Mouse (Mus musculus): ENCODE data around the gene Crhr1. TPM values are rescaled to one million over a fixed set of nuclear protein-coding genes. Genes with fewer than 3 reads are reported as not detected.
"Not testable (repeated sequence)": the region's sequence is repeated elsewhere in the genome, so short reads cannot be mapped to it uniquely, and the experiment has no call there.

Crhr1 gene
- polyA plus RNA-seq, 1 experiment: not detected

DNA sequence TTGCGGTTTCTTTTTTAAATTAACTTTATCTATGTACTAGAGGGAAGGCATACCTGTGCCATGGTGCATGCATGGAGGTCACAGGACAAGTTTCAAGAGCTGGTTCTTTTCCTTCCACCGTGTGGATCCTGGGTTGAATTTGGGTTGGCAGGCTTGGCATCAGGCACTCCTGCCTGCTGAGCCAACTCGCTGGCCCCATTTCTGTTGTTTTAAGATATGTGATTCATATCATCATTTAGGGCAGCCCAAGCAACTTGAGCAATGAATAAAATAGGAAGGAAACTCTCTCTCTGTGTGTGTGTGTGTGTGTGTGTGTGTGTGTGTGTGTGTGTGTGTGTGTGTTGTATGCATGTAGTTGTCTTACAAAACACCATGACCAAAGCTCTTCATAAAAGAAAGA is 49.5 kb downstream of the Crhr1 start:
- no peak for DNase-seq (ENCODE audit: low read depth, low spot score)
- WGBS: 66% methylated on average over 3 of the region's 3 CpGs

DNA sequence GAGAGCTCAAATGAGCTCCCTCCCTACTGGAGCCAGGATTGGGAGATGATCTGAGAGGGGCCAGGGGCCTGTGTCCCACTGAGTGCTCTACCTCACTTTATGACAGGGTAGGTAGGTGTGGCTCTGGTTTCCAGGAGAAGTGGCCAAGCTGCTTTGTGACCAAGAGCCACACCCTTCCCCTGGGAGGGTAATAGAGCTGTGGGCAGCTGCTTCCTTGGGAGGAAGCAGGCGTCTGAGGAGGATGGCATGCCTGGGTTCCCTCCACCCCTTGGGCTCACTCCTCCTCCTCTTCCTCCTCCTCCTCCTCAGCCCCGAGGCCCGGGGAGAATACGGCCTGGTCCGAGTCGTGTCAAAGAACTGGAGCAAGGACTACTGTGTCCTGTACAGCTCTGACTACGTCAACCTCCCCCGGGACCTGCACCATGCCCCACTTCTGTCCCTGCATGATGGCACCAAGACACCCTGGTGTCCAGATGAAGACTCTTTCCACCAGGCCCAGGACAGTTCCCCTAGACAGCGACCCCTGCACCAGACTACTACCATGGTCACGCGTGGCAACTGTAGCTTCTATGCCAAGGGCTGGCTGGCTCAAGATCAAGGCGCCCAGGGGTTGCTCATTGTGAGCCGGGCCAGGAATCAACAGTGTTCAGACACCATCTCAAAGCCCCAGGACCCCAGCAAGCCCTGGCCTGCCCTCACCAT is 53.6 kb downstream of the Crhr1 start, which contains the start of gene Sppl2c:
Gene Sppl2c, plus strand, starts transcription at position 193 of the 702 bp plus-strand sequence.
- WGBS: 52% methylated on average over 13 of the region's 13 CpGs
- no peak for DNase-seq (ENCODE audit: low read depth, low spot score)

DNA sequence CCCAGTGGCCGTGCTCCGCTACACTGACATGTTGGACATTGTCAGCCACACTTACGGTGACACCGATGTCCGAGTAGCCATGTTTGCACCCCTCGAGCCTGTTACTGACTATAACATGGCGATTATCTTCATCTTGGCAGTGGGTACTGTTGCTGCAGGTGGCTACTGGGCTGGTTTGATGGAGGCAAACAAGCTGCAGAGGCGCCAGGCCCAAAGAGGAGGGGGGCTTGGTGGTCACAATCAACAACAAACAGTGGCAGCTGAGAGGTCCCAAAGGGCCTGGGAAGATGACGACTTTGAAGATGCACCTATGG is 54.1 kb downstream of the Crhr1 start:
- 89% methylated on average over 9 of the region's 9 CpGs for WGBS
- no peak for DNase-seq (ENCODE audit: low read depth, low spot score)

DNA sequence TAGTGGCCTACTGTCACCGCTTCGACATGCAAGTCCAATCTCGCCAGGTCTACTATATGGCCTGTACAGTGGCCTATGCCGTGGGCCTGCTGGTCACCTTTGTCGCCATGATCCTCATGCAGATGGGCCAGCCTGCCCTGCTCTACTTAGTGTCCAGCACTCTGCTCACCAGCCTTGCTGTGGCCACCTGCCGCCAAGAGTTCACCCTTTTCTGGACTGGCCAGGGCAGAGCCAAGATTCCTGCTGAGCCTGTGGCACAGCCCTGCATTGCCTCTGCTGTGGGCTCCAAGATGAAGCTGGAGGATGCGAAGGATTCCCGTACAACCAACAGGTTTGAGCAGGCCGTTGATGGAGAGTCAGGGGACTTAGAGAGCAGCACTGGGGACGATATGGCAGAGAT is 55.1 kb downstream of the Crhr1 start:
- DNase-seq (ENCODE audit: low read depth, low spot score): no peak
- 92% methylated on average over 10 of the region's 10 CpGs for WGBS

DNA sequence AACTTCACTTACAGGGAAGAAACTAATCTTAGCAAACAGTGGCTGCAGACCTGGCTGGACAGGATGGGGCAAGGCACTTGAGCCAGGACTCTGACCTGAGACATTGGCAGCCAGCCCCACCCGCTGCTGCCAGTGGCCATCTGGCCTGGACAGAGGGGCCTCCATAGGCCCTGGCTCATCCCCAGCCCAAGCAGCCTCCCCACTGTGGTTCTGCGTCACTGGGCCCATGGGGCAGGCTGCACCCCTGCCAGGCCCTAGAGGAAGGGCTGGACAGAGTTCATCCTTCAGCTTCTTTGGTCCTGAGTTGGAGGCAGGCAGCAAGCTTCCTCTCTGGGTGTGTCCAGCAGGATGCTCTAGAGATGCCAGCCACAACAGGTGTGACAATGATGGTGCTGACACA is 57.4 kb downstream of the Crhr1 start:
- 67% methylated on average over 2 of the region's 2 CpGs for WGBS
- DNase-seq (ENCODE audit: low read depth, low spot score): no peak

GRCm38 (mm10) chr11:104195382-104195781 is 62.7 kb downstream of the Crhr1 start:
- WGBS: 75% methylated on average over 11 of the region's 11 CpGs
- DNase-seq (ENCODE audit: low read depth, low spot score): no peak

- 10% methylated on average over 9 of the region's 9 CpGs for WGBS
These were observed 63.1 kb downstream of the Crhr1 start for GRCm38 (mm10) chr11:104195791-104196190.

GRCm38 (mm10) chr11:104197861-104198260 is 65.2 kb downstream of the Crhr1 start:
- no peak for DNase-seq (ENCODE audit: low read depth, low spot score)

More at GRCm38 (mm10) chr11:104195791-104196190, 63.1 kb downstream of the Crhr1 start:
- DNase-seq (ENCODE audit: low read depth, low spot score): peak; percentile 35

GRCm38 (mm10) chr11:104203271-104203670 is 70.6 kb downstream of the Crhr1 start:
- 71% methylated on average over 3 of the region's 3 CpGs for WGBS
- no peak for DNase-seq (ENCODE audit: low read depth, low spot score)

More at GRCm38 (mm10) chr11:104197861-104198260, 65.2 kb downstream of the Crhr1 start:
- 2% methylated on average over 10 of the region's 10 CpGs for WGBS

- no peak for DNase-seq (ENCODE audit: low read depth, low spot score)
- 58% methylated on average over 4 of the region's 4 CpGs for whole genome bisulfite sequencing
These were observed 73.9 kb downstream of the Crhr1 start for GRCm38 (mm10) chr11:104206573-104206972.

GRCm38 (mm10) chr11:104209041-104209440 is 76.4 kb downstream of the Crhr1 start:
- 47% methylated on average over 3 of the region's 3 CpGs for WGBS
- DNase-seq (ENCODE audit: low read depth, low spot score): no peak

- 83% methylated on average over 6 of the region's 6 CpGs for WGBS
- no peak for DNase-seq (ENCODE audit: low read depth, low spot score)
These were observed 78.6 kb downstream of the Crhr1 start for GRCm38 (mm10) chr11:104211251-104211650.

GRCm38 (mm10) chr11:104214128-104214527 is 81.5 kb downstream of the Crhr1 start:
- 95% methylated on average over 5 of the region's 5 CpGs for WGBS
- not testable (repeated sequence) for DNase-seq (ENCODE audit: low read depth, low spot score)

- DNase-seq (ENCODE audit: low read depth, low spot score): no peak
- WGBS: 59% methylated on average over 3 of the region's 3 CpGs
These were observed 85.4 kb downstream of the Crhr1 start for GRCm38 (mm10) chr11:104218075-104218474.

DNA sequence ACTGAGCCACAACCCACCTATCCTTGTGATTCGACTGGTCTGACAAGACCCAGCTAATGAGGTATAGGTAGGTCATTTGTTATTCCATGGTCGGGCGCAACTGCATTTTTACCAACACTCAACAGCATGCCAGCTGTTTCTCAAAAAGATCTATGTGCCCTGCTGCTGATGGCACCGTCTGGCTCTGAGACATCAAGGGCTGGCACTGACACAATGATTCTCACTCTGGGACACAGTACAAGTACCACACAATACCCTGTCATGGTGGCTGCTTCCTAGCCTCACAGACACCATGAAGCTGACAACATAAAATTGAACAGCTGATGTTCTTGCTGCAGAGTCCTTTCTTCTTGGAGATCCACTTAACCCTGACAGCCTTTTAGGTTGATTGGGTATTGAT is 87.6 kb downstream of the Crhr1 start:
- 78% methylated on average over 4 of the region's 4 CpGs for WGBS
- no peak for DNase-seq (ENCODE audit: low read depth, low spot score)

DNA sequence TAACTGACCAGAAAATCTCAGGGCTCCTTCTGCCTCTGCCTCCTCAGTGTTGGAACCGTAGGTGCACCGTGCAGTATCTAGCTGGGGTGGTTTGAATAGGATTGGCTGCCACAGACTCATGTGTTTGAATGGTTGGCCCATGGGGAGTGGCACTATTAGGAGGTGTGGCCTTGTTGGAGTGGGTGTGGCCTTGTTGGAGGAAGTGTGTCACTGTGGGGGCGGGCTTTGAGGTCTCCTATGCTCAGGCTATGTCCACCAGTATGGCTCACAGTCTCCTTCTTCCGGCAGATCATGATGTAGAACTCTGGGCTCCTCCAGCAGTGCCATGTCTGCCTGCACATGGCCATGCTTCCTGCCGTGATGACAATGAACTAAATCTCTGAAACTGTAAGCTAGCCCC is 89.1 kb downstream of the Crhr1 start:
- no peak for DNase-seq (ENCODE audit: low read depth, low spot score)
- 71% methylated on average over 5 of the region's 5 CpGs for WGBS

GRCm38 (mm10) chr11:104223301-104223700 is 90.6 kb downstream of the Crhr1 start:
- WGBS: 70% methylated on average over 9 of the region's 9 CpGs
- DNase-seq (ENCODE audit: low read depth, low spot score): no peak

Other genes starting within 250 kb of the Crhr1 start
- 26.2 and 31.3 TPM in 2 replicates for gene Nsf, start 178.8 kb upstream of the Crhr1 start, polyA plus RNA-seq (2012; rRNA removed)
- 7.9 and 8.6 TPM in 2 replicates for gene Arf2, start 166.1 kb upstream of the Crhr1 start, polyA plus RNA-seq (2012; rRNA removed)
- 0.04 TPM in 1 of 2 replicates, not detected in the other for gene Sppl2c, start 53.5 kb downstream of the Crhr1 start, polyA plus RNA-seq (2012; rRNA removed)
- gene Mapt, start 98.5 kb downstream of the Crhr1 start, polyA plus RNA-seq (2012; rRNA removed): 2.3 and 2.7 TPM in 2 replicates

All from large intestine, adult 2 months (tissue).